Mouse (Mus musculus) hindbrain, embryonic 14.5 days (tissue): ENCODE data around the gene Antxr2. TPM values are rescaled to one million over a fixed set of nuclear protein-coding genes. Genes with fewer than 3 reads are reported as not detected.
A peak's percentile ranks its signal among the peaks of the same experiment; 100 is the strongest.

Experiments
- ATAC-seq: fragments of 200-750 bp; cut with Nextera tagmentation; 2 replicates; pipeline ENCODE4 v1.8.0; 2017; ENCODE audit warnings: moderate number of reproducible peaks, mild to moderate bottlenecking, moderate TSS enrichment, moderate library complexity; ENCODE audit not compliant: low FRiP score
- DNase-seq: peaks from one replicate; pipeline ENCODE4 v3.0.0-alpha.2; 2015; ENCODE audit warnings: low spot score
- H3K27ac ChIP-seq: fragments of 300-500 bp; sonication (generic); 2 replicates; pipeline ENCODE4 v1.5.1; 2014; ENCODE audit warnings: mild to moderate bottlenecking, moderate library complexity
- H3K27me3 ChIP-seq: fragments of 300-500 bp; sonication (generic); 2 replicates; pipeline ENCODE4 v1.6.1; 2014; ENCODE audit warnings: mild to moderate bottlenecking, low read length, mixed read lengths; ENCODE audit not compliant: control insufficient read depth, insufficient read depth
- H3K36me3 ChIP-seq: fragments of 300-500 bp; sonication (generic); replicated peaks from 2 replicates; pipeline ENCODE4 v1.6.1; 2014; ENCODE audit not compliant: control insufficient read depth, insufficient read depth
- H3K4me1 ChIP-seq: fragments of 300-500 bp; sonication (generic); replicated peaks from 2 replicates; pipeline ENCODE4 v1.6.1; 2014; ENCODE audit warnings: antibody characterized with exemption, low read length, mixed read lengths; ENCODE audit not compliant: control insufficient read depth, insufficient read depth
- H3K4me2 ChIP-seq: fragments of 300-500 bp; sonication (generic); replicated peaks from 2 replicates; pipeline ENCODE4 v1.6.1; 2014; ENCODE audit warnings: mild to moderate bottlenecking, moderate library complexity
- H3K4me3 ChIP-seq: fragments of 300-500 bp; sonication (generic); replicated peaks from 2 replicates; pipeline ENCODE4 v1.5.1; 2014; ENCODE audit warnings: mild to moderate bottlenecking, low read length
- H3K9ac ChIP-seq: fragments of 300-500 bp; sonication (generic); 2 replicates; pipeline ENCODE4 v1.6.1; 2014
- H3K9me3 ChIP-seq: fragments of 300-500 bp; sonication (generic); 2 replicates; pipeline ENCODE4 v1.6.1; 2016; ENCODE audit warnings: low read length; ENCODE audit not compliant: control insufficient read depth
- WGBS: fragments of 180-500 bp; shearing (Covaris S2); extraction: QIAGEN DNeasy Blood & Tissue Kit; methylation state at CpG from one replicate; pipeline ENCODE4 v1.1.7; 2014; 5-methylcytosine and 5-hydroxymethylcytosine counted together
- polyA plus RNA-seq: library from polyadenylated mRNA; unstranded; fragments of >200 nt; fragmentation: Nextera tagmentation; extraction: Ambion mirVana; gene quantifications from 2 replicates; pipeline ENCODE4 v1.2.1, GENCODE M21; 2014

Antxr2 gene
- polyA plus RNA-seq, 1 experiment from 2014 or later, result 3.8 TPM

DNA sequence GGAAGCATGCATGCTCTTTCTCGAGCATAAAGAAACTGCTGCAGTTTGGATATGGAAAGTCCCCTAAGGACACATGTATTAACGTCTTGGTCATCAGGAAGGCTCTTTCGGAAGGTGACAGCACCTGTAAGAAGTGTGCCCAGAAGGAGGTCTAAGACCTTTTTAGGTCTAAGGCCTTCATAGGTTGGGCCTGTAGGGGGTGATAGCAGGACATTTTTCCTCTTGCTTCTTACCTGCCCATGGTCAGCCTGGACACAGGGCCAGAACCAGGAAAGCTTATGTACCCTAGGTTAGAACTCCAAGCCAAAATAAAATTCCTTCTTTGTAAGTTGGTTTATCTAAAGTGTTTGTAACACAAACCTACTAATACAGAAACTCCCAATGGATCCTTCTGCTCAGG, 83.6 kb downstream of the Antxr2 start:
- WGBS, result 85% methylated on average over 3 of the region's 3 CpGs
- Histone ChIP-seq H3K9me3 (no peaks in the 10 kb centered on the region), H3K36me3 (no peaks in the 10 kb centered on the region), H3K27me3 (no peaks in the 10 kb centered on the region), H3K9ac (no peak overlapping the region), H3K4me1 (no peaks in the 10 kb centered on the region), H3K27ac (no peak overlapping the region), H3K4me2 (no peak overlapping the region), H3K4me3 (no peak overlapping the region)
- DNase-seq (no peak), ATAC-seq (no peak)

DNA sequence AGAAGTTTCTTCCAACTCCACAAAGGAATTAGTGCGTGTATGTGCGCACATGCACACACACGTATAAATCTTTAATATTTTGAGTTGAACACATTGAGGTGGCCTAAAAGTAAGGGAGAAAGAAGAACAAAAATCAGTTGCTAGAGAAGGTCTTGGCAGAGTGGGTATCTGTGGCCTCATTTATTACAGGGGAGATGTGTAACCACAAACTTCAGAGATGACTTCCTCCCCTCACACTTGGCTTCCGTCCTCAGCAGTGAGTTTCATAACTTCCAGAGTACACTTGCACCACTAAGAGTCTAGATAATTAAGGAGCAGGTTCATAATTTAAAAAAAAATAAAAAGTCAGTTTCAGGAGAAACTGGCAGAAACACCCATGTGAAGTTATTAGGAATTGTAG, 84.6 kb downstream of the Antxr2 start:
- ATAC-seq (no peak), DNase-seq (no peak)
- no peaks in the 10 kb centered on the region for H3K36me3 ChIP-seq
- H3K9ac ChIP-seq, result no peak overlapping the region
- H3K4me2 ChIP-seq, result no peak overlapping the region
- 94% methylated on average over 4 of the region's 4 CpGs for WGBS
- H3K27ac ChIP-seq, result no peak overlapping the region
- no peaks in the 10 kb centered on the region for H3K27me3 ChIP-seq
- no peak overlapping the region for H3K4me3 ChIP-seq
- H3K9me3 ChIP-seq, result no peaks in the 10 kb centered on the region
- H3K4me1 ChIP-seq, result no peaks in the 10 kb centered on the region

DNA sequence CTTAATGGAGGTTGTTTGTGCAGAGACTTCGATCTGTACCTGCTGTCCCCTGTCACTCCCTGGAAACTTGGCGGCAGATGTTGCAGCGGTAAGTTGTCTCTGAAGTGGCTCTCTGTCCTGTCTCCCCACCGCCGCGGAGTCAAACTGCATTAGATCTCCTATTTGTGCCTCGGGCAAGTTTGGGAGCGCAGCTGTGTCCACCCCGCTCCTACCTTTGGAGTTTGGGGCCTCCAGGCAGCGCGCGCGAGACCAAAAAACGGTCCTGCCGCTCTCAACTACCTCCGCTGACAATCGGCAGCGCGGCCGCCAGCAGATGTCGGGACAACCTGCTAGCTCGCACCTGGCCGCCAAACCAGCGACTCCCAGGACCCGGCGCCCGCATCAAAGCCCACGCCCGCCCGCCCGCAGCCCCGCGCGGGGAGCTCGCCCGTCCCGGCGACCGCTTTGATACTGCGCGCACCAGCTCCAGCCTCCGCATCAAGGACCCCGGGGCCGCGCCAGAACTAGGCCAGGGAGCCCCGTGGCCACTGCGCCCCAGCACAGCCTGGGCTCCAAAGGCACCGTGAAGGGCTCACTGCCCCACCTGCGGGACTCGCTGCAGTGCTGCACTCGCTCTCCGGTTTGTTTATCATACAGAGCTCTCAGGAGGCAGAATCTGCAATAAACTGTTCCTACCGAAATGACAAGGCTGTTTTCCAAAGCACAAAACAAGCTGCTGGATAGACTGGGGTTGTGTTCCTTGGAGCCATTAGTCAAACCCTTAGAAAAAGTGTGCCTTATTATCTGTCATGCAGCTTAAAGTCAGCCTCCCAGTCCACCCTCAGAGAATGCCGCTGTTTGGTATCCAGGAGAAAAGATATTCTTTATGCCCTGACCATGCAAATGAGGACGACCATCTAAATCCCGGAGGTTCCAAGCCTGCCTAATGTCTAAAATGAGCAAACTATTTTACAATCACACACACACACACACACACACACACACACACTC, 95.4 kb downstream of the Antxr2 start:
- H3K27ac ChIP-seq, result 0 out of 2 replicates have a peak overlapping the region, but pooled peaks have one; percentile 32
- peaks cover 13% of the 10 kb centered on the region; the same call in 1 of the 2 replicates for H3K27me3 ChIP-seq
- H3K9me3 ChIP-seq, result no peaks in the 10 kb centered on the region

DNA sequence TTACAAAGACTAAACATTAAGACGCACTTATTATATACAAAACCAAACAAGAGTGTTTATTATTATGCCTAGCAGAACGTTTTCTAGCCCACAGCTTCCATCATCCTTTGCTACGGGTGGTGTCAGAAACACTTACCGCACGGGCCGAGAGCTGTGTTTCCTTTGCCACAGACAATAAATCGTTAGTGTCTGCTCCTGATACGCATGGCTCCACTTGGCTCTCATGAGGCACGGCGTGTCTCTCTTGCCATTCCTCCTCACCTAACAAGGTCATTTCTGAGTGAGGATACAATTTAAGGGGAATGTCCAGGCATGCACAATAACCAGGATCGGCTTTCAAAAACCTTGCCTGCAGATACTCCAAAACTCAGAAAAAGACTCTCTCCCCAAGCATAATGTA, 113.2 kb downstream of the Antxr2 start:
- Histone ChIP-seq H3K9me3 (no peaks in the 10 kb centered on the region), H3K27me3 (no peaks in the 10 kb centered on the region), H3K4me3 (no peak overlapping the region), H3K27ac (no peak overlapping the region), H3K9ac (no peak overlapping the region), H3K4me2 (no peak overlapping the region), H3K36me3 (no peaks in the 10 kb centered on the region), H3K4me1 (no peaks in the 10 kb centered on the region)
- 67% methylated on average over 11 of the region's 11 CpGs for WGBS
- no peak for DNase-seq
- ATAC-seq, result no peak

More for the DNA sequence above, 95.4 kb downstream of the Antxr2 start:
- Histone ChIP-seq H3K4me3 (peak overlapping the region; percentile 50), H3K36me3 (no peaks in the 10 kb centered on the region), H3K9ac (peak overlapping the region; percentile 61), H3K4me2 (peak overlapping the region; percentile 97), H3K4me1 (peaks cover 9% of the 10 kb centered on the region)
- peak; percentile 54 for DNase-seq
- ATAC-seq, result peak; percentile 83
- WGBS, result 3% methylated on average over 56 of the region's 56 CpGs

DNA sequence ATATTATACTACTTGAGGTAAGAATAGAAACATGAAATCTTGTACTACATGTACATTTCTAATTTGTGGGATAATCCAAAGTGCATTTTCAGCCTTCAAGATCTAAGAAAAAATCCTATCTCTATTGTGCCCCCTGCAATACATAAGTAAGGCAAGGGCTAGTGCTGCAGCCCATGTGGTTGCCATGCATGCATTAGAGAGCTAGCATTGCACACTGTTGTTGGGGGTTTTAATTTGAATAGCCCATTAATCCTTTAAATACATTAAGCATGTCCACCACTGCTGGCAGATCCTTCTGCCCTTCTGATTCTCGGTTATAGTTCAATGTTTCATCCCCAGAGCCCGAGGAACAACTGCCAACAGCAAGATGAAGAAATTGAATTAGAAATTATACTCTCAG, 116.0 kb downstream of the Antxr2 start:
- ATAC-seq (no peak), DNase-seq (no peak)
- no peak overlapping the region for H3K4me2 ChIP-seq
- WGBS, result 67% methylated on average over 2 of the region's 2 CpGs
- no peaks in the 10 kb centered on the region for H3K9me3 ChIP-seq
- H3K9ac ChIP-seq, result no peak overlapping the region
- no peak overlapping the region for H3K27ac ChIP-seq
- no peaks in the 10 kb centered on the region for H3K4me1 ChIP-seq
- no peaks in the 10 kb centered on the region for H3K27me3 ChIP-seq
- no peaks in the 10 kb centered on the region for H3K36me3 ChIP-seq
- H3K4me3 ChIP-seq, result no peak overlapping the region

DNA sequence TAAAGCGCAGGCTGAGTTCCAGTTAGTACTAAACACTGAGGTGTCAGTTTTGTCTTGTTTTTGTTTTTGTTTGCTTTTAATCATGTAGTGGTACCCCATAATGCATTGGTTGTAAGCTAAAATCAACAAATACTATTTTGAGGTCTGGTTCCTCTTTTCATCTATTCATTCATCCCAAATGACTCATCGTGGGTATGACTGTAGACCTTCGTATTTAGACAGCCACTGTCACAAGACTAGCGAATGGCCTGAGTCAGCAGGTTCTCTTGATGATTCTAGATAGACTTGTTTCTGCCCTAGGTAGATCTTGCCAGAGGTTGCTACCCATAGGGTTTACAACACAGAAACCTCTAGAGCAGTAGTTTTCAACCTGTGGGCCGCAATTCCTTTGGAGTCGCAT, 116.9 kb downstream of the Antxr2 start:
- no peak overlapping the region for H3K9ac ChIP-seq
- H3K9me3 ChIP-seq, result no peaks in the 10 kb centered on the region
- no peaks in the 10 kb centered on the region for H3K27me3 ChIP-seq
- ATAC-seq (no peak), DNase-seq (no peak)
- H3K4me1 ChIP-seq, result no peaks in the 10 kb centered on the region
- no peak overlapping the region for H3K27ac ChIP-seq
- H3K4me3 ChIP-seq, result no peak overlapping the region
- 96% methylated on average over 6 of the region's 6 CpGs for WGBS
- no peak overlapping the region for H3K4me2 ChIP-seq
- H3K36me3 ChIP-seq, result no peaks in the 10 kb centered on the region

DNA sequence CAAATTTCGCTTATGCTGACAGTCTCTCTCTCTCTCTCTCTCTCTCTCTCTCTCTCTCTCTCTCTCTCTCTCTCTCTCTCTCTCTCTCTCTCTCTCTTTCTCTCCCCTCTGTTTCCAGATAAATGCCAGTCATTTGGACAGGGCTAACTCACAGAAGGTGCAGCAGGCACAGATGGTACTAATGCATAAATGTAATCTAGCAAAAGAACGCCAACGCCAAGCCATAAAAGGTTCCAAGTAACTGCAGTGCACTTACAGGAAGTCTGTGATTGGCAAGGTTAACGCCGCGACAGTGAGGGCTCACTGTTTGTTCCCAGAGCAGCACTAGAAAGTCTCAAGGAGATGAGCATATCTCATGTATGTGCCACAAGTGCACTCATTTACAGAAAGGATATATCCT, 123.4 kb downstream of the Antxr2 start:
- H3K36me3 ChIP-seq, result no peaks in the 10 kb centered on the region
- H3K4me3 ChIP-seq, result no peak overlapping the region
- 82% methylated on average over 6 of the region's 6 CpGs for WGBS
- H3K4me2 ChIP-seq, result no peak overlapping the region
- H3K27ac ChIP-seq, result no peak overlapping the region
- no peak for DNase-seq
- H3K27me3 ChIP-seq, result no peaks in the 10 kb centered on the region
- no peaks in the 10 kb centered on the region for H3K4me1 ChIP-seq
- H3K9me3 ChIP-seq, result no peaks in the 10 kb centered on the region
- H3K9ac ChIP-seq, result no peak overlapping the region
- no peak for ATAC-seq

DNA sequence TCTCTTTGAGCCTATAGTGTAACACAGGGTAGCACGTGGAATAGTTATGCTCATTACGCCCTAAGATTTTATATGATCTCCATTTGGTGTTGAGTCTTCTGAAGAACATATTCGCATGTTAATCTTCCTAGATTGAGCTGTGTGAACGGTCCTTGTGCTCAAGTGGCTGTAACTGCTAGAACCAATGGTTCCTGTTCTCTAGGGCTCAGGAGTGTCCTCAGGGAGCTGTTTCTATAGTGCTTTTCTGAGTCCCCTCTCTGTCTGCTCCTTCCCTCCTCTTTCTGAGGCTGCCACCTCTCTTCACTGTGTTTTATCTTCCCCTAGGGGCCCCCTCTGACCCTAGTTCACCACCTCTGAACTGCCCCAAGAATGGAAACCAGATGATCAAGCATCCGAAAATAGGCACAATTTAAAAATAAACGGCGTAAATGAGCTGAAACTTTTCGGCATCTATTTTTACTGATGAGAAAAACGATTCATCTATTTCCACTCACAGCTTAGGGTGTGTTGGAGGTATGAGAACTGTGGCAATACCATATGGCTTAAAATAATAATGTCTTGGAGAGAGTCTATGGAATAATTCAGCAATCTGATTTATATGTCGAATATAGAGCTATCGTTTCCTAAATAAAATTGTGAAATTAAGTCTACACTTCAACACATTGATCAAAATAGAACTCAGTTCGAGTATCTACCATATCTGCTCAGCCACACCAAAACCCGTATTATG, 124.1 kb downstream of the Antxr2 start:
- Histone ChIP-seq H3K9ac (no peak overlapping the region), H3K4me1 (no peaks in the 10 kb centered on the region), H3K27ac (no peak overlapping the region), H3K4me3 (no peak overlapping the region), H3K9me3 (no peaks in the 10 kb centered on the region), H3K4me2 (no peak overlapping the region), H3K27me3 (no peaks in the 10 kb centered on the region), H3K36me3 (no peaks in the 10 kb centered on the region)
- DNase-seq (no peak), ATAC-seq (no peak)
- 88% methylated on average over 13 of the region's 13 CpGs for WGBS

DNA sequence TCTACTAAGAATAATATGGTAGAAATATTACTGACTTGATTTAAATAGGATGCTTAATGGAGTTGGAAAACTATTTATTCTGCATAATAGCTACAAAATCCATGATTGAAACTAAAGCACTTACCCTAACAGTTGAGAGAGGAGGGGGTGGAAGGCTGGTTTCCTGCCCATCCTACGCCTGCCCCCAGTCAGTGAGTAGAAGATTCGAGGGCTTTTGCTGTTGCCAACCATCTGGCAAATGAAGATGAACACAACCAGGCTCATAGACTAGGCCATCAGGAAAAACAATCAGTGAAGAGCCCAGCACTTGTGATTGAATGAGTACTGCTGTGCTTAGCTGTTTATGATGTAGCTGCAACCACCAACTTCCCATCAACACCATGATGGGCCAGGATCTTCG, 125.0 kb downstream of the Antxr2 start:
- H3K9ac ChIP-seq, result no peak overlapping the region
- WGBS, result 83% methylated on average over 3 of the region's 3 CpGs
- H3K4me3 ChIP-seq, result no peak overlapping the region
- ATAC-seq, result no peak
- no peak overlapping the region for H3K27ac ChIP-seq
- H3K27me3 ChIP-seq, result no peaks in the 10 kb centered on the region
- DNase-seq, result no peak
- H3K36me3 ChIP-seq, result no peaks in the 10 kb centered on the region
- H3K4me1 ChIP-seq, result no peaks in the 10 kb centered on the region
- H3K4me2 ChIP-seq, result no peak overlapping the region
- H3K9me3 ChIP-seq, result no peaks in the 10 kb centered on the region
